Comparison of ENCODE assay signal across 8 mouse cellular contexts in genomic region chr5:122880241-122880980, GRCm38 (mm10).
"Had no signal": no experiment of that assay in that cellular context is flagged by ENCODE, and none has a peak within 500 bp of the region (broad histone marks: within the 10 kb centered on the region; RNA-seq: fewer than 3 reads in every experiment).

No protein-coding gene starts in this region.

- H3K9ac ChIP-seq: lung, embryonic 15.5 days had no signal

- H3K4me3 ChIP-seq: left cerebral cortex, adult 2 months; limb, embryonic 10.5 days; lung, embryonic 15.5 days; megakaryocyte, embryonic 14.5 days had no signal

- H3K27me3 ChIP-seq: lung, embryonic 15.5 days; megakaryocyte, embryonic 14.5 days had no signal

- H3K9me3 ChIP-seq: limb, embryonic 10.5 days; lung, embryonic 15.5 days; megakaryocyte, embryonic 14.5 days had no signal

- H3K27ac ChIP-seq: left cerebral cortex, adult 2 months; limb, embryonic 10.5 days; lung, embryonic 15.5 days; macrophage; stomach, postnatal 0 days had no signal

- H3K4me2 ChIP-seq: liver, embryonic 11.5 days; lung, embryonic 15.5 days; midbrain, embryonic 11.5 days had no signal
